Mouse (Mus musculus): ENCODE results near the gene Mepce.

DNA sequence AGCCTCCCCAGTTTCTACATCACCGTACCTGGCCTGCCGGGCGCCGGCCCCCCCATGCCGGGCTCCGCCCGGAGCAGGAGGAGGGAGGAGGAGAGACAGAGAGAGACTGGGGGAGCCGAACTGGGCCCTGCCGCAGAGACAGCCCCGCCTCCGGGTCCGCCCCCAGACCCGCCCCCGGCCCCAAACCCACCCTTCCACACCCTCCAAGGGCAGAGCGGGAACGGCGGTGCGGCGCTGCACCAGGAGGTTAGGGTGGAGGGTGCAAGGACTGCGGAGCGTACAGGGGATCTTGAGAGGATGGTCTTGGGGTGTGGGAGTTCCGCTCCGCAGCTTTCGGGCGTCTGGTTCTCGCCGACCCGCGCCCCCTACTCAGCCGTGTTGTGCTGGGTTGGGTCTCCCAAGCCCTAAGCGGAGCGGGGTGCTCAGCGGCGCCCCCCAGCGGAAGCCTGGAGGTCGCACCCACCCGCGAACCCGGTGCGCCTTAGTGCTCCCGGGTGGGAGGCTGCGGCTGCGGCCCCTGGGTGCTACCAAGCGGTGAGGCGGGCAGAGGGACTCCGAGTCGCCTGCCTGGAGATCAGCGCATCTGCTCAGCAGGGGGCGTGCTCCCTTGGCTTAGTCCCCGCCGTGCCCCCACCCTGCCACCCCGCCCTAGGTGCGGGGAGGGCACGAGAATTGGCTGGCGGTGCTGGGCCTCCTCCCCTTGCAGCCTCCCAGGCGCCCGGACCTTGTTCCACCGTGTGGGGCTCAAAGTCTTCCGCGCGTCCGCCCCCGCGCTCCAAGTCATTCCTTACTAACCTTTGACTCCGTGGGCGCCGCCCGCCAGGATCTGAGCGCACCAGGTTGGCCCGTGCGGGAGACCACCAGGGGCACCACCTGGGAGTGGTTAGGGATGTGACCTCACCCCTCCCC lies 46.2 kb downstream of the Mepce start, which contains the start of gene Nyap1:
- TF ChIP-seq CTCF (IDR thresholded peaks at IDR 0.05; ENCODE audit: borderline replicate concordance, control insufficient read depth, extremely low read depth, insufficient read depth, low read length, poor library complexity) (peak; percentile 99), POLR2A (IDR thresholded peaks at IDR 0.05; ENCODE audit: control insufficient read depth, extremely low read depth, insufficient read depth, low read length, poor library complexity) (peak; percentile 92)
